Mouse (Mus musculus): Measurements from ENCODE around the gene Rsad2.
"Not testable (repeated sequence)": the region's sequence is repeated elsewhere in the genome, so short reads cannot be mapped to it uniquely, and the experiment has no call there.

Rsad2 gene

DNA sequence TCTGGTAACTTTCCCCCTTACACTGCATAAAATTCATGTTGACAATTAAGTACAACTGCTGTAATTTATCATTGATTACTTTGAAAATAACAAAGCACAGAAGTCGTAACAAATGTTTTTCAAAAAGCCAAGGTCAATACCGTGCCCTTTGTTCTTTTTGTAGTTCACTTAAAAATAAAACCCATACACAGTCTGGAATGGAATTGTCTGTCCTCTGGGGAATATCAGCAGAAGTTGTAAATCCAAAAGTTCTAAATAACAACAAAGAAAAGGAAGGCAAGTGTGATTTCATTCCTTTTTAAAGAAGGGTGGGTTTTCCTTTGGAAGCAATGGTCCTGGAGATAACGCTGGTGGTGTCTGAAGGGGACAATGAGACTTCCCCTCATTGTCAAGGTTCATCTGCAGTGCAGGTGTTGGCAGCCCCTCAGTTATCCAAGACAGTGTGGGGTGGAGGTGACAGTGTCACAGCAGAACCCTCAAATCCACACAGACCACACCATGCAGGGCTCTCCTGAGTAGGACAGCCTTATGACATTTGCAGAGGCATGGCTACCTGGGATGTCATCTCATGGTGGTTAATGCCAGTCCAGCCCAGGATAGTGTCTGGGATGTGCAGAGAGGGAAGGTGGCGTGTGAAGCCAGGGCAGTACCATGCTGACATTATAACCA lies 9.7 kb downstream of the Rsad2 start:
- DNase-seq (ENCODE audit: low spot score in 2 of 2) = no peak

DNA sequence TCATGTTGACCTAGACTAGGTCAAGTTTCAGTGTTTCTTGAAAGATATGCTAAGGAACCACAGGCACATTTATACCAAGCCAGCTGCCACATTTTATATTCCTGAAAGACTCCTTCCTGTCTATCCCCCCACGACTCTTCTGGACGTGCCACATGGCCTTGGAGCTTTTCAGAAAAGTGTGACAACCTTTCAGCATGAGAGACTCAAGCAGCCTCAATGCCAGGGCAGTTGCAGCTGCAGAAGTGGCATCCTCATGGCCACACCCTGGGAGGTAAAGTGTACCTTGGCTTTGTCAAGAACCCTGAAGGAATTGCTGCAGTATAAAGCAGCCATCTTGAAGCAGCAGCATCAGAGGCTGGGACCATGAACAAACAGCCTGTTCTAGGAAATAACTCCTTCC lies 11.7 kb downstream of the Rsad2 start:
- DNase-seq (ENCODE audit: low spot score in 2 of 2) = no peak

DNA sequence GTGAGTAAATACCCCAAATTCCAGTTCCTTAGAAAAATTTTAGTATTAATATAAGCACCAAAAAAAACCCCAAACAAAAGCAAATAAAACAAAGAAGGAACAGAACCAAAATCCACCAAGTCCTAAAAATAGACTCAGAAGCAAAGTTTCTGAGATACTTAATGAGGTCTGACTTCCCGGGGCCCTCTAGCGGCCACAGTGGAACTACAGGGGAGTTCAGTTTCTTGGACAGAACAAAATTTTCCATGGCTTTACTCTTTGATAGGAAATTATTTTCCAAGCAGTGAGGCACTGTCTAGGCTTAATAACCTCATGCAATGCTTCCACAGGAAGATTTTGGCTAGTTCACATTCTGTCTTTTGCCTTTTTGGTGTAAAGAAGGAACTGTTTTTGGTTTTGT lies 12.2 kb downstream of the Rsad2 start:
- peak in 1 of 2 experiments; percentile 78 for DNase-seq (ENCODE audit: low spot score in 2 of 2)

DNA sequence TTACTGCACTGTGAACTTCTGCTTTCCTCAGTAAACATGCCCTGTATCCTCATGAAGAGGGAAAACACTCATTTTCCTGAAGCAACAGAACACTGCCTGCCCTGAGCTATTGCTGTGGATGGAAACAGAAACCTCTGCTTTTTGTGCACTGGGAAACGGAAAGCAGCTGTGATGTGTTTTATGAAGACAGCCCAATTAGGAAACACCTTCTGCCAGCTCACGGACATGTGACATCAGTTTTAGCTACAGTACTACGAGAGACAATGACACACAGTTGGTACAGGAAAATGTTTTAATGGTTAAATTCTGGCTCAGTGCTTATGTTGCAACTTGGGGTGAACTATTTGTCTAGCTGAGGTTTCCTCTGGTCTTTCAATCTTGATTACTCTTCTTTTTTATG lies 16.9 kb downstream of the Rsad2 start:
- no peak for DNase-seq (ENCODE audit: low spot score in 2 of 2)

DNA sequence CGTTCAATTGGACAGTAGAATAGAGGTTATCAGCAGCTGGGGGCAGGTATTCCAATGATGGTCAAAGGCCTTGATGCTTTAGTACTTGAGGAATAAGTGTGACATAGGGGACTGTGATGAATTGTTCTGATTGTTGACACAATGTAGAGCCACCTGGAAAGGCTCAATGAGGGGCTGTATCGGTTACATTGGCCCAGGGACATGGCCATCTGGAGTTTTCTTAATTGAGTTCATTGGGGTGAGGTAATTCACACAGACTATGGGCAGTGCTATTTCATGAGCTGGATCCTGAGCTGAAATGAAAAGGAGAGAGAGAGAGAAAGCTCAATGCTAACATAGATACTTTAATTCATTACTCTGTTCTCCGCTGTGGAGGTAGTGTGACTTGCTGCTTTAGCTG lies 18.3 kb downstream of the Rsad2 start:
- DNase-seq (ENCODE audit: low spot score in 2 of 2) = no peak

DNA sequence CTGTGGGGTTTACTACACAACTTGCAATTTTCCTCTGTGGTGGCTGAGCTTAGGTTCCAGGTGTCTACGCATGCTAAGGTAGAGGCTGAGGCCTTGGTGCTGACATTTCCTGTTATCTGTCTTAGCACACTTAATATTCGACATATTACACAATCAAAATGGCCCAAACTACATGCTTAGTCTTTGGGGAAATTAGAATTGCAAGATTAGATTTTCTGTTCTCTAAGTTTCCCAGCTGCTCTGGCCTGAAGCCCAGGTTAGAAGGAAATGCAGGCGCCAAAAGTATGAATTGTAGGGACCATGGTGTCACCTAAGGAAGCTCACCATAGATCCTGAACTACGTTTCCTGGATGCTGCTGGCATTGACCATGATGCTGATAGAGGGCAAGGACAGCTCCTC lies 19.9 kb downstream of the Rsad2 start:
- no peak for DNase-seq (ENCODE audit: low spot score in 2 of 2)

DNA sequence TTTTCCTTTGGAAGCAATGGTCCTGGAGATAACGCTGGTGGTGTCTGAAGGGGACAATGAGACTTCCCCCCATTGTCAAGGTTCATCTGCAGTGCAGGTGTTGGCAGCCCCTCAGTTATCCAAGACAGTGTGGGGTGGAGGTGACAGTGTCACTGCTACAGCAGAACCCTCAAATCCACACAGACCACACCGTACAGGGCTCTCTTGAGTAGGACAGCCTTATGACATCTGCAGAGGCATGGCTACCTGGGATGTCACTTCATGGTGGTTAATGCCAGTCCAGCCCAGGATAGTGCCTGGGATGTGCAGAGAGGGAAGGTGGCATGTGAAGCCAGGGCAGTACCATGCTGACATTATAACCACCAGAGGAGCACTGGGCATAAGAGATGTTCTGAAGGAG lies 27.5 kb downstream of the Rsad2 start:
- not testable (repeated sequence) for DNase-seq (ENCODE audit: low spot score in 2 of 2)

DNA sequence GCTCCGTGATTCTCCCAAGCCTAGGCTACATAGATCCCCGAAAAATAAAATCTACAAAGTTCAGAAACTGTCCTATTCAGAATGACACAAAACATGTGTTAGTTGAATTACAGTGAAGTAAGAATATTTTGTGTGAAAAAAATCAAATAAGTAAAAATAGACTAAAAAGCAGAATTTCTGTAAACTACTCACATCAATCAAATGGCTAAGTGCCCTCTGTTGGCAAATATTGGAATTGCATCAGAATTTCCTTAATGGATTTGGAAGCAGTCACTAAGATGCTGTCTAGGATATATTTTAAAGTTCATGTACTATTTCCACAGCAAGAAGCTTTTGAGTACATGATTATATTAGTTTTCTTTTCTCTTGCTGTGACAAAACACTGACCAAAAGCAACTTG lies 31.4 kb downstream of the Rsad2 start:
- peak in 1 of 2 experiments; percentile 23 for DNase-seq (ENCODE audit: low spot score in 2 of 2)

DNA sequence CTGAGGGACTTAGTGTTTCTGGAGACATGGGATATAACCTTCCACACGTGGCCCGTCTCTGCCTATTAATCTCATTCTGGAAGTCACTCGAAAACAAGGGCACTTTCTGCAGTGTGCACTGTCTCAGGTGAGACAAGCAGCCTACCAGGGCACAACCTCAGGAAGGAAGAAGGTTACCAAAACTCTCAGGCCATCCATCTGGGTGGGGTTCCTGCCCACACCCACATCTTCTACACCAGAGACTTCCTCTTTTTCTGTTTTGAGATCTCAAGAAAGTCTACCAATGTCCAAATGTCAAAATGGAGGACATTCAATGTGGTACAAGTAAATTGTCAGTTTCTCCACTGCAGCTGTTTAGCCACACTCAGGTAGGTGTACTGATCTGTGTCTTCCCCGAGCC lies 37.9 kb downstream of the Rsad2 start:
- DNase-seq (ENCODE audit: low spot score in 2 of 2) = no peak

DNA sequence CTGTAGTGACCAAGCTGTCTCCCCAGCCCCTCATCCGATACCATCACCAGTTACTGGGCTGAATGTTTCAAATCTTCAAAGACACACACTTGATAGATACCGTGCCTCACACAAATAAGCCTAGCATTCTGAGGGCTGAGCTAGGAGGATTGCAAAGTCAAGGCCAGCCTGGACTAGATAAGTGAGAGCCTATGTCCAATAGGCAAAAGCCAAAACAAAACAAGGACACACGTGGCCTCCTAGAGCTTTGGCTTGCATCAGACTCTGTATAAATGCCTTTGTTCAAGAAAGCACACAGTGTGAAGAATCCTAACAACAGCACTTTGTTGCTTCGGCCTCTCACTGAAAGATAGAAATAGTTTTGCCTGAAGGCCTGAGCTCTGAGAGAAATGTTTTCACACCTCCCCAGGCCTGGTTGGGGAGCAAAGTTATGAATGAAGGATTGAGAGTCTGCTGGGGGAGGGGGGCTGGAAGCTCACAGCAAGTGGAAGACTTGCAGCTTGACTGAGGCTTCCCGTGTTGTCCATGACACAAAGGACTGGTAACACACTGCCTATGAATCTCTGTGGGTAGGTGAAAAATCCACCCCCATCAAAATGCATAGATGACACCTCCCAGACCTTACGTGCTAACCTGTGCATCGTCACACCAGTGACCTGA lies 39.5 kb downstream of the Rsad2 start:
- no peak for DNase-seq (ENCODE audit: low spot score in 2 of 2)

DNA sequence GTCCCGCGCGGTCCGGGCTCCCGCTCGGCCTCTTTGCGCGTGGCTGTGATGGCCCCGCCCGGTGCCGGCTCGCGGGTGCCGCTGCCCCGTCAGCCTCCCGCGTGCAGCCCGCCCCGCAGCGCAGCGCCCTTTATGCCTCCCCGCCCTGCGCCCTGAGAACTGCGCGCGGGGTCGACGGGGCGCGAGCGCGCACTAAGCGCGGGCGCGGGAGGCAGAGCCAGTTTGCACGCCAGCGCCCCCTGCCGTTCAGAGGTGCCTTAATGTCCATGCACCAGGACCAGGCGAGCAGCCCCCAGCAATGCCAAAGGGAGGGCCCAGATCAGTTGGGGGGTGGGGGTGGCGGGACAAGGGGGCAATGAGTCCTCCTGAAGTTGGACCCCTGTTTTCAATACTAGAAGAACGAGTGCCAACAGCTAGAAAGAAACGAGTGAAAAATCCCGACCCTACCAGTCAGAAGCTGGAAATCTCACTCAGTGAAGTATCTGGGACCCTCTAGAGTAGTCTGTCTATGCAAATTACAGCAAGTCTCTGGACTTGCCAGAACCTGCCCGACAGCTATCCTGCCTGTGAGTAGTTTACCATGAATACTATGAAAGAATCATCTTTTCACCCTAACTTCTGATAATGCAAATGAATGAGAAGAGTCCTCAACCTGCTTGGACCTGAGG lies 41.0 kb downstream of the Rsad2 start, which contains the start of gene Rnf144a:
Gene Rnf144a, minus strand, starts transcription at position 151 of the 668 bp plus-strand sequence.
- DNase-seq (ENCODE audit: low spot score in 2 of 2) = peak; percentile 55 to 89

DNA sequence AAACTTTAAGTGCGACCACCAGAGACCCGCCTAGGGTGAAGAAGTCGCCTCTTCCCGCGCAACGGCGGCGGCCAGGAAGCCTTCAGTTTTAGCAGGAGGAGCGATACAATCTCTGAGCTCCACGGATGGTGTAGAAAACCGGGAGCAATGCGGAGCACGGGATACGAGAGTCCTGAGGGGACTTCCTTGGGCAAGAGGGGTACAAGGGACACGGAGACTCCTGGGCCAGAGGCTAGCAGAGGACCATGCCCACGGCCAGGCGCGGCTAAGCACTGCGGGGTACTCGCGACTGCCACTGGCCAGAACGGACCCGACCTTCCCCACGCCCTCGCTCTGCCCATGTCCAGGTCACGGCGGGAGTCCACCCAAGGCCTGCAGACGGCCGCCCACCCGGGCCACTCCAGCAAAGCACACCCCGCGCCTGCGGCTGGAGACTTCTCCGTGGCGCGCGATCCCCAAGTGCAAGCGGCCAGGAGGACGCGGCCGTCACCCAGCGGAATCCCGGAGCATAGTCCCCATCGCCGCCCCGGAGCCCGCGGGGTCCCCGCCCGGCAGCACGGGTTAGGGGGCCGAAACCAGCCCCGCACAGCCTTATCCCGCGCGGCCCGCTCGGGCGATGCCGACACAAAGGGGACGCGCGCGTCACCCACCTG lies 41.7 kb downstream of the Rsad2 start:
- DNase-seq (ENCODE audit: low spot score in 2 of 2) = no peak

DNA sequence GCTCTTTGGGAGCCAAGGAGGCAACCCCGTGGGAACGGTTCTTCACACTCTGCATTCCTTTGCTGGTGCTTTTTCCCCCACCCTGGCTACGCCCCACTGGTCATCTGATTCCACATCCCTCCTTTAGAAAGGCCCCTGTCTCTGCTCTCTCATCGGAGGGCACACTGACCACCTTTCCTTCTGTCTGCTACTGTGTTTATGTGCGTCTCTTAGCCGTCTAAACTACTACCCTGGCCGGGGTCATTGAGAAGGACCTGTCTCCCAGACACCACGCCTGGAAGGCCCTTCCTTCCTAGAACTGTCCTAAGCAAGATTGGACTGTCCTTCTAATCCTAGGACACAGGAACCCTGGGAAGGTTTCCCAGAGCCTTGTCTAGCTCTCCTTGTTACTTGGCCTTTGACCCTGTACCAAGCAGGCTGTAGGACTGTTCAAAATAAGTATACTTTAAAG lies 42.3 kb downstream of the Rsad2 start:
- DNase-seq (ENCODE audit: low spot score in 2 of 2) = no peak

DNA sequence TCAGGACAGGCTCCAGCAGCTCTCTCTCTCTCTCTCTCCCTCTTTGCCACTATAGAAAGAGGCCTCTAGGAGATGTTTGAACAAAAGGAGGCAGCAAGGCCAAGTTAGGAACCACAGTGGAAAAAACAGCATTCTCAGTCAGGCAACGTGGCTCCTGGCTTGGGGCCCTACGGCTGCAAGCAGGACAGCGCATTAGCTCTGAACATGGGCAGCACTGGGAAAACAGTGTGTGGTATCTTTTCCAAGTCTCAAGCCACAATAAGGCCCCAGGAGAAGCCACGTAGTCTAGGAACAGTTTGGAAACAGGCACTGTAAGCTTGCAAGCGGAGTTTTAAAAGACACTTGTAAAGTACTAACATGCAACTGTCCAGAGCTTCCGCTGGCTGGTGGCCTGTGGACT lies 43.5 kb downstream of the Rsad2 start:
- DNase-seq (ENCODE audit: low spot score in 2 of 2) = no peak

DNA sequence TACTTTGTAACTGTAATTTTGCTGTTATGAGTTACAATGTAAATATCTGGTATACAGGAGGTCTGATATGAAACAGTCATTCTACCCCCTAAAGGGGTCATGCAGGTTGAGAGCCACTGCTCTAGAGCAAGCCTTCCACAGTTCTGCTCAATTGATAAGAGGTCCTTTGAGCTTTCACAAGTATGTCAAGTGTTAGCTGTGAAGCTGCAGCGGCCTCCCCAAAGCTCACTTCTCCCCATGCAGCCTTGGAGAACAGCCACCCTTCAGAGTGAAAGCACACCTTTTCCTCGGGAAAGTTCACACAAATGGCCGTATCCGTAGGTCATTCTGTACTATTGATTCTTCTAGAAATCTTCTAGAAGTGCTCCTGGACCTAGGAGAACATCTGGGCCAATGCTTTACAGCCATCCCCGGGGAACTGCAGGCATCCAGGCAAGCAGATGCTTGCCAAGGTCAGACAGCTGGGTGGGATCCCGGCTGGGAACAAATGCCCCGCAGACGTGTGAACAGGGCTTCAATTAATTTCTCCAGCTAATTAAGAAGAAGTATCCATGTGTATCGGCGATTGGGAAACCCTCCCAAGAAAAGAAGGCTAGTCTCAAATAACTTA lies 44.3 kb downstream of the Rsad2 start:
- DNase-seq (ENCODE audit: low spot score in 2 of 2) = no peak

DNA sequence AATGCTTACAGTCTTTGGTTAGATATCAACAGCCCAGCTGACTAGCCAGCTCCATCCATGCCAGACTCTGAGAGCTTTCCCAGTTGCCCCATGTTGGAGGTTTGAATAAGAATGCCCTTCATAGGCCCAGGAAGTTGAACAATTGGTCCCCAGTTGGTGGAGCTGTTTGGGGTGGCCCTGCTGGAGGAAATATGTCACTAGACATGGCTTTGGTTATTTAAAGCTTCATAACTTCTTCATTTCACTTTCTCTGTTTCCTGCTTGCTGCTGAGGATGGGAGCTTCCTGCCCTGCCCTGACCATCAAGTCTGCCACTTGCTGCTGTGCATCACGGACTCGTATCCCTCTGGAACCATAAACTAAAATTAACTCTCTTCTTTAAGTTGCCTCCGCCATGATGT lies 45.8 kb downstream of the Rsad2 start:
- no peak for DNase-seq (ENCODE audit: low spot score in 2 of 2)

DNA sequence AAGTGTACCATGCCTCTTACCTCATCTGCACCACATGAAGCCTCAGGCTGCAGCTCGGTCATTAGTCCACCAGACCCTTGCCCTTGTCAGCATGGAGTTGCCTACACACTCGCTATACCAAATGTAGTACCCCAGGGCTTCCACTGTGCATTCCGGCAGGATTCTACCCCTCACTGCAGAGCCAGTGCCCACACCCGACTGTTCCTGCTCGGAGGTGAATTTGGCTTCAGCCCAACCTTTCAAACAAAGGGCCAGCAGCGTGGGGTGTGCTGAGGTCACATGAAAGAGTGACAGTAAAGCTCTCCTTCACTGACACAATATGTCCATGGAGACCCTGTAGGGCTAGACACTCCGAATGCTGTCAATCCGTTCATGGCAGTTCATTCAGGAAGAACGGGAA lies 47.5 kb downstream of the Rsad2 start:
- DNase-seq (ENCODE audit: low spot score in 2 of 2) = no peak

DNA sequence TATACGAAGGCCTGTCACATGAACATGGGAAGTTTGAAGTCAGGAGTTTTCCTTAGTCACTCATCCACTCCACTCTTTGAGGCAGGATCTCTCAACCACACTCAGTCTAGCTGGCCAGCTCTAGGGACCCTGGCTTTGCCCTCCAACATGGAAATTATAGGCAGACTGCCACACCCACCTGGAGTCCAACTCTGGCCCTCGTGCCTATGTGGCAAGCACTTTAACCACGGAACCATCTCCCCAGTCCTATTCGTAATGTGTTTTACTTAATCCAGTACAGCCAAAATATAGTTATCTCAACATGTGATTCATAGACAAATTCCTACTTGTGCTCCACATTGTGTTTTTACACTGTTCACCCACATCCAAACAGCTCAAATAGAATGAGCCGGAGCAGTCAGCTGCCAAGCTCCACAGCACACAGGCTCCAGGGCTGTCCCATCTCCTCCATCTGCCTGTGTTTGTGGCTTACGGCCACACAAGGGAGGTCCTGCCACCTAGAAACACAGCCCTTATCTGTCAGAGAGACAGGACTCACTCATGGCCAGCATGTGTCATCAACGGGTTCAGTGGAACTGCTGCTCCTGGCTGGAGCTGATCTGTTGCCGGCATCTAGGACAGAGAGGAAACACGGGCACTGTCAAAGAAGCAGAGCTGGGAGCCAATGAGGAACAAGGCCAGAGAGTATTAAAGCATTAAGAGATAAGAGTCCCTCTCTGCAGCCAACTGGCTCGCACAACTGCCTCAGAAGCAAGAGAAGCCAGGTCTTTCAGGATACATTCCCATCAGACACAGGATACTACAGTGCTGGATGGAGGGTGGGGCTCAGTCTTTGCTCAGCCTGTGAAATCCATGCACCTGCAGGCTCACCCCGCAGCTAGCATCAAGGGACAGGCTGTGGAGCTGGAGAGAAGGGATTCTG lies 51.2 kb downstream of the Rsad2 start:
- peak in 1 of 2 experiments; percentile 62 for DNase-seq (ENCODE audit: low spot score in 2 of 2)

DNA sequence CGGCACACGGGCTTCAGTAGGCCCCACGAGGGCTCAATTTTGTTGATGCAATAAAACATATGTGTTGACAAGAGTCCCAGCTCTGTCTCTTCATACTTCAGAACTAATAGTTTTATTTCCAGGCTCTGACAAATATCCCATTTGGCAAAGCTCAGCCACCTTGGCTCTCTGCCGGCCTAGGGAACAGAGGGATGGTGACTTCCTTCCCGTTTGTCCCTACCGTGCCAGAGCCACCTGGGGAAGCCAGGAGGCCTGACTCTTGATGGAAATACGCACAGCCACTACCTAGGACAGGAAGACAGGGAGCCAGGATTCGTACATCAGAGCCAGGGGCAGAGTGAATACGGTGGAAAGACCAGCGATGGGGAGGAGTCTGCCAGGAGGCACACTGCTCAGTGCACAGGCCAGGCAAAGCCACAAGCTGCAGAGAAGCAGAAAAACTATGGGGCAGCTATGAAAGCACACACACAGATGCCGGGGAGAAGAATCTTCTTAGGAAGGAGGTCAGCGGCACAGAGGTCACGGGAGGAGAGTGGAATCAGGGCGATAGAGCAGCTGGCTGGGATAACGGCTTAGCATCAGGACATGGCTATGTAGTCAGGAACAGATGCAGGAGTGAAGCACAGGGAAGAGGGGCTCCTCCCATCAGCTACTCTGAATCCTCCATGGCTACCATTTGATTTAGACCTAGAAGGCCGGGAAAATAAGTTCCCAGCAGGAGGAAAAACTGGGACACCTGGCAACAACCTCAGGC lies 52.7 kb downstream of the Rsad2 start:
- no peak for DNase-seq (ENCODE audit: low spot score in 2 of 2)
